Mouse (Mus musculus): ENCODE results near the gene F7. TPM values are rescaled to one million over a fixed set of nuclear protein-coding genes. Genes with fewer than 3 reads are reported as not detected.
"Not testable (repeated sequence)": the region's sequence is repeated elsewhere in the genome, so short reads cannot be mapped to it uniquely, and the experiment has no call there.

The F7 gene
- polyA plus RNA-seq, 1 experiment from 2014 or later, result not detected

DNA sequence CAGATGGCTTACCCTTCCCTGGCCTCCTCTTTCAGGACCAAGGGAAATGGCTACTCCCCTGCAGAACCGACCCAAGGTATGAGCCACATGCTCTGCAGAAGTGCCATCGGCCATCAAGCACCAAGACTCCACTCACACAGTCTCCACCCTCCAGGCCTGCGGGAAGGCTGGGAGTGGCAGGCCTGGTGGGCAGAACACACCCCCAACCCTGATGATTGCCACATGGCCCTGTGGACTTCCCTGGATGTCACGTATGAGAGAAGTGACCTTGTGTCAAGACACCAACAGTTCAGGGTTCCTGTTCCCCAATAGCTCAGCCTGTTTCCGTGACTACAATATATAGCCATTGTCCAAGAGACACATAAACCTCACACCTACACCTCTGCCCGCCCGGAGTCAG, 11.2 kb downstream of the F7 start, which contains the start of gene F10:
TSS of gene F10 (plus strand) at position 294 of the 400 bp plus-strand sequence.
- H3K4me2 ChIP-seq, result no peak within 1 kb of the TSS
- 78% methylated on average over 7 of the region's 7 CpGs for WGBS
- no peaks in the 10 kb centered on the region for H3K36me3 ChIP-seq
- H3K4me3 ChIP-seq (replicated peaks), result no peak within 1 kb of the TSS
- H3K9me3 ChIP-seq (replicated peaks), result no peaks in the 10 kb centered on the region
- ATAC-seq (ENCODE audit: low FRiP score), result no peak
- H3K4me1 ChIP-seq, result no peaks in the 10 kb centered on the region
- H3K27ac ChIP-seq (replicated peaks), result no peak within 1 kb of the TSS
- no peaks in the 10 kb centered on the region for H3K27me3 ChIP-seq (replicated peaks)
- no peak within 1 kb of the TSS for H3K9ac ChIP-seq (replicated peaks)

DNA sequence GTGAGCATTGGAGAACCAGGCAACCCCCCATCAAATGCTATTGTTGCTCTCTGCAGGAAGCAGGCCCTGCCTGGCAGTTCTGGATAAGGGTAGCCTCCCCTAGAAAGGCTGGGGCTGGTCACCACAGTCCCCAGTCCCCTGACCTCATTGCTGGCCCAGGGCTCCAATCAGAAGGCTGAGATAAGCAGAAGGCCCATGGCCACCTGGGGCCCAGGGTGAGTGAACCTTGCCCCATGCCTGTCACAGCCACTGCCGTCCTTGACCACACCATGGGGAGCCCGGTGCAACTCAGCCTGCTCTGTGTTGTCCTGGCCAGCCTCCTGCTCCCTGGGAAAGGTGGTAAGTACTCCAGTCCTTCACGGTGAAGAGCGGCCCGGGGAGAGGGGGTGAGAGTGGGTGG, 11.7 kb downstream of the F7 start:
- H3K9ac ChIP-seq (replicated peaks), result no peak overlapping the region
- no peak overlapping the region for H3K27ac ChIP-seq (replicated peaks)
- WGBS, result 62% methylated on average over 5 of the region's 5 CpGs
- H3K9me3 ChIP-seq (replicated peaks), result no peaks in the 10 kb centered on the region
- no peak overlapping the region for H3K4me2 ChIP-seq
- H3K27me3 ChIP-seq (replicated peaks), result no peaks in the 10 kb centered on the region
- no peaks in the 10 kb centered on the region for H3K4me1 ChIP-seq
- H3K36me3 ChIP-seq, result no peaks in the 10 kb centered on the region
- H3K4me3 ChIP-seq (replicated peaks), result no peak overlapping the region
- ATAC-seq (ENCODE audit: low FRiP score), result no peak

DNA sequence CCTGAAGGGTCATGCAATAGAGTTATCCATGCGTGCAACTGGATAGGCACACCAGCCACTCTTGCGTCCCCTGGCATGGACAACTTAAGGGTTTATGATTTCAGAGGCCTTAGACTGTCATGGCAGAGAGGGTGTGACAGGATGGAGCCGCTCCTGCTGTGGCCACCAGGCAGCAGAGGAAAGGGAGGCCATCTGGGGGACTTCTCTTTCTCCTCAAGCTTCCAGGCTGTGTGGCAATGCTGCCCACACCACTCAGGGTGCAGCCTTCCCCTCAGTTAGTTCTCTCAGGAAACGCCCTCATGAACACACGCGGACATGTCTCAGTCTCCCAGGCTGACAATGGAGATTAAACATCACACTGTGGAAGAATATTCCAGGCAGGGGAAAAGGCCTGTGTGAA, 13.2 kb downstream of the F7 start:
- H3K4me3 ChIP-seq (replicated peaks), result no peak overlapping the region
- no peak overlapping the region for H3K4me2 ChIP-seq
- 86% methylated on average over 6 of the region's 6 CpGs for WGBS
- H3K27ac ChIP-seq (replicated peaks), result no peak overlapping the region
- H3K9ac ChIP-seq (replicated peaks), result no peak overlapping the region
- H3K27me3 ChIP-seq (replicated peaks), result no peaks in the 10 kb centered on the region
- H3K9me3 ChIP-seq (replicated peaks), result no peaks in the 10 kb centered on the region
- H3K36me3 ChIP-seq, result no peaks in the 10 kb centered on the region
- no peak for ATAC-seq (ENCODE audit: low FRiP score)
- no peaks in the 10 kb centered on the region for H3K4me1 ChIP-seq

DNA sequence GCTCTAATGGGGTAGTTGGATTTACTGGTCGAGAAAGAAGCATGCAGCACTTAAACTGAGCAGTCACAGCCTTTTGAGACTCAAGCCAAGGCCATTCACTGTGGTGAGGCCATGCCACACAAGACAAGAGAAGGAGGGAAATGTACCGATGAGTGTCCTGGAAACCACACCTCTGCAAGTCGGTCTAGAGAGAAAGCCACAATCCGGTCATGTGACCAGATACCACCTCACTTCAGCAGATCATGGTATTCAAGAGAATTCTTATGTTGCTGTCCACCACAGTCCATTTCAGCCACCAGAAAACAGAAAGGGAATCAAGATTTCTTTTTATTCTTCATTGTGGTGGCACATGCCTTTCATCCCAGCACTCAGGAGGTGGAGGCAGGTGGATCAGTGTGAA, 15.6 kb downstream of the F7 start:
- Histone ChIP-seq H3K4me2 (no peak overlapping the region), H3K4me3 (replicated peaks) (no peak overlapping the region), H3K27me3 (replicated peaks) (no peaks in the 10 kb centered on the region), H3K27ac (replicated peaks) (no peak overlapping the region), H3K9ac (replicated peaks) (no peak overlapping the region), H3K4me1 (no peaks in the 10 kb centered on the region), H3K36me3 (no peaks in the 10 kb centered on the region), H3K9me3 (replicated peaks) (no peaks in the 10 kb centered on the region)
- WGBS, result 87% methylated on average over 4 of the region's 4 CpGs
- no peak for ATAC-seq (ENCODE audit: low FRiP score)

DNA sequence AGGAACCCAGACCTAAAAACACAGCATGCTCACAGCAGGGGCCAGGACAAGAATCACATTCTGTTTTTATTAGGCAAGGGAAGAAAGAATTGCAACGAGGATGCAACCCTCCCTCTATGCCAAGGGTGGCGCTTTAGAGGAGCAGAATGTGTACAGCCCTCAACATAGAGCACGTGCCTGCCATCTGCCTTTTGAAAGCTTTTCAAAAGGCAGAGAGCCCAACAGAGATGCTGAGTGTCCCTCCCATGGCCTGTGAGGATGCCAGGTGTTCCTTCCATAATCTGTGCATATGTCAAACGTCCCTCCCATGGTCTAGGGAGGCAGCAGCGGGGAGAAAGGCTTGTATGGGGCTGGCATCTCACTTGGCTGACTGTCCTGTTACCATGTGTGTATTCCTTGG, 21.8 kb downstream of the F7 start:
- no peak for ATAC-seq (ENCODE audit: low FRiP score)
- no peaks in the 10 kb centered on the region; the same call in 1 of the 2 replicates for H3K9me3 ChIP-seq (replicated peaks)
- no peaks in the 10 kb centered on the region for H3K27me3 ChIP-seq (replicated peaks)
- H3K36me3 ChIP-seq, result no peaks in the 10 kb centered on the region
- no peak overlapping the region for H3K27ac ChIP-seq (replicated peaks)
- WGBS, result 55% methylated on average over 5 of the region's 5 CpGs
- H3K4me2 ChIP-seq, result no peak overlapping the region
- no peak overlapping the region for H3K9ac ChIP-seq (replicated peaks)
- no peaks in the 10 kb centered on the region for H3K4me1 ChIP-seq
- no peak overlapping the region for H3K4me3 ChIP-seq (replicated peaks)

DNA sequence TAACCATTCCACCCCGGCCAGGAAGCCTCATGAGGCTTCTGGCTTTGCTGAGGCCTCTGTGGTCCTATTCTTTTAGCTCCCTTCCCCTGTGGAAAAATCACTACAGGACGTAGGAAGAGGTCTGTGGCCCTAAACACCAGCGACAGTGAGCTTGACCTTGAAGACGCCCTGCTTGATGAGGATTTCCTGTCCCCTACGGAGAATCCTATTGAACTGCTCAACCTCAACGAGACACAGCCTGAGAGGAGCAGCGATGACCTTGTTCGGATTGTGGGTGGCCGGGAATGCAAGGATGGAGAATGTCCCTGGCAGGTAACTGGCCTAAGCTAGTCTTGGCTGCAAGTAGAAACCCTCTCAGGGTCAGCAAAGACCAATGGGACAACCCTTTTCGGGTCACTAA, 24.7 kb downstream of the F7 start:
- Histone ChIP-seq H3K27me3 (replicated peaks) (no peaks in the 10 kb centered on the region), H3K4me3 (replicated peaks) (no peak overlapping the region), H3K27ac (replicated peaks) (no peak overlapping the region), H3K4me2 (no peak overlapping the region), H3K36me3 (no peaks in the 10 kb centered on the region), H3K9ac (replicated peaks) (no peak overlapping the region), H3K9me3 (replicated peaks) (no peaks in the 10 kb centered on the region; the same call in 1 of the 2 replicates), H3K4me1 (no peaks in the 10 kb centered on the region)
- WGBS, result 83% methylated on average over 10 of the region's 10 CpGs
- ATAC-seq (ENCODE audit: low FRiP score), result no peak

DNA sequence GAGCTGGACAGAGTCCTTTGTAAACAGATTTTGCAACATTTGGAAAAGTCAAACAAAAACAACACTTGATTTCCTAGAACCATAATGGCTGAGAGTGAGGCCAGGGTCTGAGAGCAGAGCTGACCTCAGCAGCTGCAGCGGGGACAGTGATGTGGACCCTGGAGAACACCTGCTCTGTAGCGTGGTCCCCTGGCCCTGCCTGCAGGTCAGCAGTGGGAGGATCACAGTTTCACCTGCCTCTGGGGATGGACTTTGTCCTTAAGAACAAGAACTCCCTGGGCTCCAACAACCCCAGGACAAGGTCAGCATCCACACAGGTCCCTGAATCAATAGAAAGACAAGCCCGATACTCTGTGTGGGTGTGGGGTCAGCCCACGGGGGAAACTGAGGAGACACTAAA, 31.5 kb downstream of the F7 start:
- no peak for ATAC-seq (ENCODE audit: low FRiP score)

DNA sequence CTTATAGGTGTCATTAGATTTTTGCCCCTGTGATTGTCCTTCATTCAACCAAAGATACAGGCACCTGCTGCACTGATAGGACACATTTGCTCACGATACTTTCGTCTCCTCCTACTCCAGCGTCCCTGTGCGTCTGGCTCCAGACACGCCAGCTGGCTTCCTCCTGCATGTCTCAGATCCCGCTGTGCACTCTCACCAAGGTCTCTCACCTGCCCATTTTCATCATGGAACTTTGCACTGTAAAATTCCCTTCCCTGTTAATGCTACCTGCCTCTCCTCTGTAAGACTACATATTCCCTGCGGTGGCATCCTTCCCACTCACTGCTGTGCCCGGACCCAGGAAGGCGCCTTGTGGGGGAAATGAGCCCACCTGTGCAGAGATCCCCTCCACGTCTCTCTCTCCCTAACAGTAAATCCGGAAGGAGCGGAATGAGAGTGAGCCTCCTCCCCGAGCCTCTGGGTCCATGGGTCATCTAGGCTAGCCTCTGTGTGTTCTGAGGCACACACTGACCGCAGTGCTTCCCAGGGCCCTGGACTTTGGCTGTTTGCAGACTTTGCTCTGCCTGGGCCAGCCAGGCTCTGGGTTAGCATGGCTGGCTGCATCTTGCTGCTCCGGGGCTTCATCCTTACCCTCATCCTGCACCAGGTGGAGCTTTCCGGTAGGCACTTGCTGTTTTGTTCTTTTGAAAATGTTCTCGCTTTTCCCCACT, 34.8 kb downstream of the F7 start, which contains the start of gene Proz:
TSS of gene Proz (plus strand) at position 474 of the 710 bp plus-strand sequence.
- Histone ChIP-seq H3K27me3 (replicated peaks) (no peaks in the 10 kb centered on the region), H3K4me3 (replicated peaks) (no peak within 1 kb of the TSS), H3K36me3 (no peaks in the 10 kb centered on the region), H3K4me2 (no peak within 1 kb of the TSS), H3K4me1 (no peaks in the 10 kb centered on the region), H3K27ac (replicated peaks) (no peak within 1 kb of the TSS), H3K9me3 (replicated peaks) (no peaks in the 10 kb centered on the region), H3K9ac (replicated peaks) (no peak within 1 kb of the TSS)
- WGBS, result 86% methylated on average over 17 of the region's 17 CpGs
- ATAC-seq (ENCODE audit: low FRiP score), result no peak

More for the DNA sequence above, 31.5 kb downstream of the F7 start:
- H3K9ac ChIP-seq (replicated peaks), result no peak overlapping the region
- no peaks in the 10 kb centered on the region for H3K36me3 ChIP-seq
- H3K27me3 ChIP-seq (replicated peaks), result no peaks in the 10 kb centered on the region
- H3K9me3 ChIP-seq (replicated peaks), result no peaks in the 10 kb centered on the region
- H3K4me3 ChIP-seq (replicated peaks), result no peak overlapping the region
- WGBS, result 88% methylated on average over 4 of the region's 4 CpGs
- H3K27ac ChIP-seq (replicated peaks), result no peak overlapping the region
- no peak overlapping the region for H3K4me2 ChIP-seq
- H3K4me1 ChIP-seq, result no peaks in the 10 kb centered on the region

DNA sequence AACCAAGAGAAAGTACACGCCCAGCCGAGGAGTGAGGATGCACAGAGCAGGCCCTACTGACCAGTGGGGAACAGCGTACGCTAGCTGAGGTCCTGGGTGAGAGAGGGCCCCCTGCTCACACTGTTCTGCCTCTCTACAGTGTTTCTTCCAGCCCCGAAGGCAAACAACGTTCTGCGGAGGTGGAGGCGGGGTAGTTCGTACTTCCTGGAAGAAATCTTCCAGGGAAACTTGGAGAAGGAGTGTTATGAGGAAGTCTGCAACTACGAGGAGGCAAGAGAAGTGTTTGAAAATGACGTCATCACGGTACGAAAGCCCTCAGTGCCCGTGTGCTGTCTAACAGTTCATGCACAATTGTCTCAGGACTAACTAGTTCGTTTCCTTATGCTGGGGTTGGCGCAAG, 37.3 kb downstream of the F7 start:
- no peak overlapping the region for H3K9ac ChIP-seq (replicated peaks)
- no peaks in the 10 kb centered on the region for H3K9me3 ChIP-seq (replicated peaks)
- no peaks in the 10 kb centered on the region for H3K36me3 ChIP-seq
- no peak overlapping the region for H3K4me2 ChIP-seq
- H3K27ac ChIP-seq (replicated peaks), result no peak overlapping the region
- WGBS, result 82% methylated on average over 16 of the region's 16 CpGs
- no peaks in the 10 kb centered on the region for H3K4me1 ChIP-seq
- no peak for ATAC-seq (ENCODE audit: low FRiP score)
- H3K4me3 ChIP-seq (replicated peaks), result no peak overlapping the region
- no peaks in the 10 kb centered on the region for H3K27me3 ChIP-seq (replicated peaks)

DNA sequence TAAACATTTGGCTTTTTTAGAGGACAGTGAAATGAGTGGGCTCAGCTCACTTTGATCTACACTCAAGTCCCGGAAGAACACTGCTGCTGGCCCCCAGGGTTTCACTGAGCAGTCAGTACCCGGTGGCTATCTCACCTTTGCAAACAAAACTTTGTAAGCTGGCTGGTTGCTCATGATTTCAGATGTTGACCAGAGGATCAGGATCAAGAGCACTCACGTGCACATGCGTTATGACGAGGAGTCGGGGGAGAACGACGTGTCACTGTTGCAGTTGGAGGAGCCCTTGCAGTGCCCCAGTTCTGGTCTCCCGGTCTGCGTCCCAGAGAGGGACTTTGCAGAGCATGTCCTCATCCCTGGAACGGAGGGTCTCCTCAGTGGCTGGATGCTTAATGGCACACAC, 47.4 kb downstream of the F7 start:
- Histone ChIP-seq H3K4me3 (replicated peaks) (no peak overlapping the region), H3K9ac (replicated peaks) (no peak overlapping the region), H3K4me1 (no peaks in the 10 kb centered on the region), H3K27me3 (replicated peaks) (no peaks in the 10 kb centered on the region), H3K4me2 (no peak overlapping the region), H3K36me3 (peaks cover 58% of the 10 kb centered on the region), H3K9me3 (replicated peaks) (no peaks in the 10 kb centered on the region), H3K27ac (replicated peaks) (no peak overlapping the region)
- ATAC-seq (ENCODE audit: low FRiP score), result no peak
- 96% methylated on average over 11 of the region's 11 CpGs for WGBS

DNA sequence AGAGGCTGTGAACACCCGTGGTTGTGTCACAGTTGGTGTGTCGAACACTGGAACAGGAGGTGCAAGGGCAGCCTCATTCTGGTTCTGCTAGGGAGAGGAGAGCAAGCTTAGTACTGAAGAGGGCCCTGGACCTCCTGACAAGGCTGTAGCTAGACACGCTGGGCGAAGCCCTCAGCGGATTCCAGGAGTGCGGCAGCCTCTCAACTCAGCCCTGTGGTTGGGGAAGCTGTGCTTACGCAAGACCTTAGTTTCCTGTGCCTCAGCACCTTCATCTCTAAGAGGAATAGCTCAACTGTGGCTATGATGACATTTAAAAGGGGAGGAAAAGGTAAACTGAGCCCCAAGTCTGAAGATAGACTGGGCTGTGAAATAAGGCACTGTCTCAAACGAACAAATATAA, 49.2 kb downstream of the F7 start:
- no peak for ATAC-seq (ENCODE audit: low FRiP score)
- Histone ChIP-seq H3K9me3 (replicated peaks) (no peaks in the 10 kb centered on the region), H3K4me3 (replicated peaks) (no peak overlapping the region), H3K36me3 (peaks cover 76% of the 10 kb centered on the region), H3K4me2 (no peak overlapping the region), H3K9ac (replicated peaks) (no peak overlapping the region), H3K27me3 (replicated peaks) (no peaks in the 10 kb centered on the region), H3K27ac (replicated peaks) (no peak overlapping the region), H3K4me1 (no peaks in the 10 kb centered on the region)
- 97% methylated on average over 8 of the region's 8 CpGs for whole genome bisulfite sequencing

DNA sequence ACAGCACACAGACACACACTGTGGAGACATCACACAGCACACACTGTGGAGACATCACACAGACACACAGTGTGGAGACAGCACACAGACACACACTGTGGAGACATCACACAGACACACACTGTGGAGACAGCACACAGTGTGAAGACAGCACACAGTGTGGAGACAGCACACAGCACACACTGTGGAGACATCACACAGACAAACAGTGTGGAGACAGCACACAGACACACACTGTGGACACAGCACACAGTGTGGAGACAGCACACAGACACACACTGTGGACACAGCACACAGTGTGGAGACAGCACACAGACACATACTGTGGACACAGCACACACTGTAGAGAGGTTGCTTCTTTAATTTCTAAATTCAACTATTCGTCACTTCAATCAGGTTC, 49.7 kb downstream of the F7 start:
- not testable (repeated sequence) for H3K27ac ChIP-seq (replicated peaks); H3K27me3 ChIP-seq (replicated peaks); H3K9ac ChIP-seq (replicated peaks); H3K4me3 ChIP-seq (replicated peaks); H3K4me1 ChIP-seq; H3K9me3 ChIP-seq (replicated peaks); ATAC-seq (ENCODE audit: low FRiP score); H3K4me2 ChIP-seq
- H3K36me3 ChIP-seq, result peaks cover 81% of the 10 kb centered on the region
- WGBS, result 96% methylated on average over 1 of the region's 1 CpGs
